Mouse (Mus musculus): ENCODE measurements around the gene Aipl1. TPM values are rescaled to one million over a fixed set of nuclear protein-coding genes. Genes with fewer than 3 reads are reported as not detected.

Gene Aipl1
- polyA plus RNA-seq (2012; fragmentation: generic; extraction: Trizol), result under 1 TPM; 0.27 to 0.94 TPM

GRCm38 (mm10) chr11:72037409-72037808, at the start of gene Aipl1:
Gene Aipl1 (minus strand): TSS chr11:72037509.

DNA sequence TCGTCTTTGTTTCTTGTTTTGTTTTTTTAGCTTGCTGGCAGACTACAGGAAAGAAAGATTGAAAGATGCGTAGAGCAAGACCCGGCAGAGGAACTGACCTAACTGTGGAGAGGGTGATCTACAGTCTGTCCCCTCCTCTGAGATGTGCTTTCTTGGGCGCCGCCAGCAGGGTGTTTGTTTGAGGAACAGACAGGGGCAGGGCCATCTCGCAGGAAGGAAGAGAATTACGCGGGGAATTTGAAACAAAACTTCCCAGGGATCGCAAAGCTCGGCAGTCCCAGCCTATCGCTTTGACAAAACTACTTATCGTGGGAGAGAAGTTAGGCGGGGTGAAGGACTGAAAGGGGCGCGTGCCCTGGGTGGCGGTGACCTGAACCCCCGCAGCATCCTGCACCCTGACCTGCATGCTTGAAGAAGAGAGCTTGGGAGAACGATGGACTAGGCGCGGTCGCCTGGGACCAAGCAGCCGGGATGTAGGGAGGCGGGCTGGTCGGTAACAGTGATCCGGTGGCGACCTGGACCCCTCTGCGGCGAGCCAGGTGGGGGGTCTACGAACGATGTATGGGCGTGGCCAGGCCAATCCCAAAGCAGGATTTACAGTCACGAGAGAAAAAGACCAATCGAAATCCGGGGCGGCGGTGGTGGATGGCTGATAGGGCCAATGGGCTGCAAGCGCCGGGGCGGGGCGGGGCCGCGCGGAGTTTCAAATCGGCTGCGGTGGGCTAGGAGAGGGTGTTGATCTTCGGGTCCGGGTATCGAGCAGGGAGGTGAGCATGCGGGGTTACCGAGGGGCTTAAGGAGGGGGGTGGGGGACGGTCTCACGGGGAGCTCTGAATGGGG, 4.7 kb upstream of the Aipl1 start, which contains the start of gene Pimreg:
Gene Pimreg (plus strand): TSS at position 265 of the 840 bp plus-strand sequence.

Other genes with a start within 250 kb of the Aipl1 start
- gene Pimreg, start 4.5 kb upstream of the Aipl1 start, polyA plus RNA-seq (2012; fragmentation: generic; extraction: Trizol), result 100 to 1,000 TPM in 1 of 2 experiments, 10 to 100 TPM in 1; 65.4 to 164 TPM
- gene Pitpnm3, start 98.3 kb upstream of the Aipl1 start, polyA plus RNA-seq (2012; fragmentation: generic; extraction: Trizol), result under 1 TPM; under 0.01 to 0.04 TPM
- under 1 TPM; 0.02 to 0.51 TPM for gene Gm43951, start 169.3 kb upstream of the Aipl1 start, polyA plus RNA-seq (2012; fragmentation: generic; extraction: Trizol)
- gene 4933427D14Rik, start 169.9 kb upstream of the Aipl1 start, polyA plus RNA-seq (2012; fragmentation: generic; extraction: Trizol), result 1 to 10 TPM in 1 of 2 experiments, under 1 TPM in 1; 0.66 to 5.7 TPM
- gene Txndc17, start 170.0 kb upstream of the Aipl1 start, polyA plus RNA-seq (2012; fragmentation: generic; extraction: Trizol), result 100 to 1,000 TPM in 1 of 2 experiments, 10 to 100 TPM in 1; 33.7 to 153 TPM
- 10 to 100 TPM in 1 of 2 experiments, 1 to 10 TPM in 1; 3.2 to 18.8 TPM for gene Med31, start 178.1 kb upstream of the Aipl1 start, polyA plus RNA-seq (2012; fragmentation: generic; extraction: Trizol)
- gene Slc13a5, start 229.7 kb upstream of the Aipl1 start, polyA plus RNA-seq (2012; fragmentation: generic; extraction: Trizol), result not detected